10 mouse cellular contexts compared by ENCODE assay signal in the genomic region with DNA sequence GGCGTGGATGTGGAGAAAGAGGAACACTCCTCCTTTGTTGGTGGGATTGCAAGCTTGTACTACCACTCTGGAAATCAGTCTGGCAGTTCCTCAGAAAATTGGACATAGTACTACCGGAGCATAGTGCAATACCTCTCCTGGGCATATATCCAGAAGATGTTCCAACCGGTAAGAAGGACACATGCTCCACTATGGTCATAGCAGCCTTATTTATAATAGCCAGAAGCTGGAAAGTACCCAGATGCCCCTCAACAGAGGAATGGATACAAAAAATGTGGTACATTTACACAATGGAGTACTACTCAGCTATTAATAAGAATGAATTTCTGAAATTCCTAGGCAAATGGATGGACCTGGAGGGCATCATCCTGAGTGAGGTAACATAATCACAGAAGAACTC. TPM values are rescaled to one million over a fixed set of nuclear protein-coding genes. Genes with fewer than 3 reads are reported as not detected.
A peak's percentile ranks its signal among the peaks of the same experiment; 100 is the strongest.
DNase-seq lines count a peak whose midpoint lies in the region.
"Not testable (repeated sequence)": the region's sequence is repeated elsewhere in the genome, so short reads cannot be mapped to it uniquely, and the experiment has no call there.
"Had no signal": no experiment of that assay in that cellular context is flagged by ENCODE, and none has a peak within 500 bp of the region (broad histone marks: within the 10 kb centered on the region; RNA-seq: fewer than 3 reads in every experiment).

No protein-coding gene starts in this region.

- intact Hi-C loops in heart, postnatal 10 days (cut with DNase I) = not testable (repeated sequence)

- DNase-seq in adrenal gland, adult (ENCODE audit: inconsistent age in 2 of 2, low spot score in 1 of 2) = peak; percentile 14 to 63
- peak; percentile 8 for DNase-seq in cerebellum, adult 11-12 months
- DNase-seq in heart, adult 11 months = peak; percentile 95
- peak; percentile 5 to 15 for DNase-seq in heart, postnatal 10 days
- DNase-seq in kidney, adult 18-20 months = peak; percentile 10
- peak; percentile 7 to 11 for DNase-seq in left cerebral cortex, adult 8-10 months (ENCODE audit: low spot score in 2 of 2)
- DNase-seq in ovary, postnatal 10 days (ENCODE audit: low spot score) = peak; percentile 10
- DNase-seq in urinary bladder, postnatal 4 days (ENCODE audit: low spot score in 2 of 2) = peak; percentile 23 to 53

RNA-seq across cellular contexts. Expression of gene Gm15319, which starts 9.4 kb away (rescaled TPM):
- total RNA-seq in heart, postnatal 10 days (2021) = under 1 TPM; 0.12 to 0.20 TPM
- total RNA-seq in left cerebral cortex, adult 8-10 months (2022) = 1 to 10 TPM; 2.4 to 3.8 (median 3.3) TPM
- total RNA-seq: adrenal gland, postnatal 14 days; CH12.LX had no signal

Comparison
In these comparisons a context has a peak if more than half of its experiments do, and no peak if none do; other contexts are left out.
1. Peak in every context shown above with its lines: DNase-seq.
2. DNase-seq: peak in every context shown above with its lines; median percentile 95 in heart, adult 11 months; 38 in adrenal gland, adult; 38 in urinary bladder, postnatal 4 days; 10 in heart, postnatal 10 days; 10 in kidney, adult 18-20 months; 10 in ovary, postnatal 10 days; 9 in left cerebral cortex, adult 8-10 months; 8 in cerebellum, adult 11-12 months.